Mouse (Mus musculus): ENCODE data around the gene Stard9. TPM values are rescaled to one million over a fixed set of nuclear protein-coding genes. Genes with fewer than 3 reads are reported as not detected.

The Stard9 gene
- total RNA-seq (2021) = 1 to 10 TPM; 6.9 to 8.8 TPM
- long read RNA-seq, experiment 1, partial matches to known transcripts = 0 of 10 reads
- long read RNA-seq, experiment 1, other reads (novel, unspliced or antisense) = 10 of 10 reads
- long read RNA-seq, experiment 2, partial matches to known transcripts = 0 of 5 reads
- long read RNA-seq, experiment 2, other reads (novel, unspliced or antisense) = 5 of 5 reads

DNA sequence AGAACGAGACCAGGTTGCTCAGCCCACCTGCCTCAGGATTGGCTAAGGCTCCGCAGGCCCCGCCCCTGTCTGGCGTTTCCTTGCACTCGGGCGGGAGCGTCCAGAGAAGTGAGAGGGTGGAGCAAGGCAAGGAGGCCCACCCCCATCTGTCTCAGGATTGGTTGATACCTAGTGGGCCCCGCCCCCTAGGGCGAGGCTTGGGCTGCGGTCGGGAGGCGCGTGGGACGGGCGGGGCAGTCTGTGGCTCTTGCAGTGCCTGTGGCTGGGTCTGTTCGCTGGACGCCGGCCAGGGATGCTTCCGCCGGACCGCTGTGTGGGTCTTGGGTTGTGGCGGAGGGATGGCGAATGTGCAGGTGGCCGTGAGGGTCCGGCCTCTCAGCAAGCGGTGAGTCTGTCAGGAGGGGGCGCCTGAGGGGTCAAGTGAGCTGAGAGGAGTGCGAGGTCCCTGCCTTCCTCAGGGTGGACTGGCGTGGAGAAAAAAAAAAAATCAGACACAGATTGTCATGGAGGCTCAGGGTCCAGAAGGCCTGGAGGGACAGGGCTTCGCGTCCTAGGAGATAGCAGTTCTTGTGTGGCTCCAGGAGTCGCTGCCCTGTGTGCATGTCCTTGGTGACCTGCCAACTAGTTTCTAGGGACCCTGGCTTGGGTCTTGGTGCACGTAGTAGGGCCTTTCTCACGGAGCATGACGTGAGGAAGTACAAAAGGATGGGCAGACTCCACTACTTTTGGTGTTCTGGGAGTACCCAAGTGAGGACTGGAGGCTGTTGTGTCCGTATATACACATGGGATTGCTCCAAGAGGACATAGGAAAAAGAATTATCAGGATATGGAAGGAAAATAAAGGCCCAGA is at the start of gene Stard9:
Gene Stard9, plus strand, starts transcription at position 236 of the 850 bp plus-strand sequence.
- DNase-seq (ENCODE audit: low spot score in 2 of 2) = peak; percentile 94 to 98

GRCm38 (mm10) chr2:120589759-120590158 is 39.2 kb upstream of the Stard9 start:
- peak; percentile 68 to 75 for DNase-seq (ENCODE audit: low spot score in 2 of 2)

- peak in 1 of 2 experiments; percentile 15 for DNase-seq (ENCODE audit: low spot score in 2 of 2)
Observed at GRCm38 (mm10) chr2:120592227-120592626, 36.7 kb upstream of the Stard9 start.

DNA sequence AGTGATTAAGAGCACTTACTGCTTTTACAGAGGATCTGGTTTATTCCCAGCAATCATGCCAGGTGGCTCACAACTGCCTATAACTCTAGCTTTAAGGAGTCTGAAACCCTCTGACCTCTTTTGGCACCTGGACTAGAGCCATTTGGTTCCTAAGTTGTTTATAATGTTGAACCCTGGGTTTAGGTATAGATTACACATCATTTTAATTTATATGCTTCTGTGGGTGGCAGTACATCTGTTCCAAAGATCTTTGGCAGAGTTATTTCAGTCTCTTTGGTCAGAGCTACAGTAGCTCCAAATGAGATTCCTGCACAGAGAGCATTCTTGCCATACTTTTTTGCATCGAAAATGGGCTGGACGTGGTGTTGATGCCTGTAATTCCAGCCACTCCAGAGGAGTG is 31.2 kb upstream of the Stard9 start:
- DNase-seq (ENCODE audit: low spot score in 2 of 2) = peak in 1 of 2 experiments; percentile 28

- DNase-seq (ENCODE audit: low spot score in 2 of 2) = no peak
Observed at GRCm38 (mm10) chr2:120599506-120599905, 29.4 kb upstream of the Stard9 start.

GRCm38 (mm10) chr2:120606021-120606690 is 22.8 kb upstream of the Stard9 start:
- DNase-seq (ENCODE audit: low spot score in 2 of 2) = peak; percentile 30 to 40

- DNase-seq (ENCODE audit: low spot score in 2 of 2) = peak; percentile 91 to 92
Observed at GRCm38 (mm10) chr2:120608830-120609723, 19.8 kb upstream of the Stard9 start, which contains the start of the genes Haus2 and Lrrc57. Gene Haus2, plus strand, starts transcription at chr2:120609383. Gene Lrrc57, minus strand, starts transcription at chr2:120609520.

- no peak for DNase-seq (ENCODE audit: low spot score in 2 of 2)
Observed at GRCm38 (mm10) chr2:120616279-120617163, 12.4 kb upstream of the Stard9 start.

- no peak for DNase-seq (ENCODE audit: low spot score in 2 of 2)
Observed at GRCm38 (mm10) chr2:120619538-120619937, 9.4 kb upstream of the Stard9 start.

DNA sequence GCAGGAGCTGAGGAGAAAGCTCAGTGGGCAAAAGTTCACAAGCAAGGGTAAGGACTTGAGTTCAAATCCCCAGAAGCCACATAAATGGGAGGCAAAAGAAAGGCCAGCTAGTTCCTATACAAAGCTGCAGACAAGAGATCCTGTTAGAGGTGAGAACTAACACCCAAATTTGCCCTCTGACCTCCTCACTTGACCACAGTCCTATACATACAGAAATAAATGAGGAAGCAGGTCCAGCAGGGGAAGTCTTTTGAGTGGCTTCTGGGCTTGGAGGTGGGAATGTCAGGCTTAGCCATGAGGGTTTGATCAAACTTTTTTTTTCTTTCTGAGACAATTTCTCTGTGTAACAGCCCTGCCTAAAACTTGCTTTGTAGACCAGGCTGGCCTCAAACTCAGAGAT is 6.0 kb upstream of the Stard9 start:
- no peak for DNase-seq (ENCODE audit: low spot score in 2 of 2)

- DNase-seq (ENCODE audit: low spot score in 2 of 2) = no peak
Observed at GRCm38 (mm10) chr2:120628076-120628865, 650 bp upstream of the Stard9 start.

DNA sequence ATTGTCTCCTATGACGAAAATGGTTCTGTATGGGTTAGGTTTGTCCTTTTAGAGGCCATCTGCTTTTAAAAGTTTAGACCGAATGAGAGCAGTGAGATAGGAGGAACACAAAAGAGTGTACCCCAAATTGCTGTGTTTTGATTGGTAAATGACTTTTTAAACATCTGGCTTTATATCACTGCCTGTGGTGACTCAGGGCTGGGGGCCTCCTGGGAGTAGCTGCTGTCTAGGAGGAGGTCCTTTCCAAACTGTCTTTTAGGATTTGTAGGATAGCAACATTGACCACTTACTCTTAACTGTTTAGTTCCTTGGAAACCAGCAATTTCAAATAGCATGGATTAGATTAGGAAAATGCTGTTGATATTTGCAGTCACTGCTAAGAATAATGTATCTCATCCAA is 1.3 kb downstream of the Stard9 start:
- no peak for DNase-seq (ENCODE audit: low spot score in 2 of 2)

DNA sequence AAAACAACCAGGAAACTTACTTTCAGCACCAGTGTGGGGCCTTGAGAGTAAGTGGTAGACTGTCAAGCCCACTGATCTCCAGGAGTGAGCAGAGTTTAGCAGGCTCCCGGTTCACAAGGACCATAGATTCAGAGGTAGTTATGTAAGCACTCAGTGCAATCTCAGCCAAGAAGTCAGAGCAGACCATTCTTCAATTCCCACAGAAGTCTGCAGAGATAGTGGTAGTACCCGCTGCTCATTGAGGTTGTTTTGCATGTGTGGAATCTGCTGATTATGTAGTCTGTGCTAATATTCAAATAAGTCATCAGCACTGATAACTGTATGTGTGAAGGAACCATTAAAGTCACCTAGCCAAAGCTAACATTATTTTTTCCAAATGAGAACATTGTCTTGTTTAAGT is 1.7 kb downstream of the Stard9 start:
- no peak for DNase-seq (ENCODE audit: low spot score in 2 of 2)

GRCm38 (mm10) chr2:120631521-120631920 is 2.6 kb downstream of the Stard9 start:
- DNase-seq (ENCODE audit: low spot score in 2 of 2) = no peak

- DNase-seq (ENCODE audit: low spot score in 2 of 2) = no peak
Observed at GRCm38 (mm10) chr2:120631957-120632356, 3.0 kb downstream of the Stard9 start.

DNA sequence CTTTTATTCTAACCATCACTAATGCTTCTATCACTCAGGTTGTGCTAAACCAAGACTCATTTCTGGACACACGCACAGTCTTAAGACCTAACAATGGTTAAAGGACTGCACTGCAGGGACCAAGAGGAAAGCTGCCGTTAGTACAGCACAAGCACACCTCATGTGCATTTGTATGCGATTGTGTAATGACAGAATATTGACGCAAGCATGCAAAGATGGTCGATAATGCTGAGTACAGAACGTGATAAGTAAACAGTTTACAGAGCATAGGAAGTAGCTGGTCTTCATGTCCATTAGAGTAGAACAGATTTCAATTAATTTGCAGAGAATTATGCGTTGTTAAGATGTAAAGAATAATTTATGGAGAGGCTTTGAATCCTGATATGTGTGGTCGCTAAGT is 11.9 kb downstream of the Stard9 start:
- DNase-seq (ENCODE audit: low spot score in 2 of 2) = no peak

- no peak for DNase-seq (ENCODE audit: low spot score in 2 of 2)
Observed at GRCm38 (mm10) chr2:120643836-120644235, 14.9 kb downstream of the Stard9 start.

DNA sequence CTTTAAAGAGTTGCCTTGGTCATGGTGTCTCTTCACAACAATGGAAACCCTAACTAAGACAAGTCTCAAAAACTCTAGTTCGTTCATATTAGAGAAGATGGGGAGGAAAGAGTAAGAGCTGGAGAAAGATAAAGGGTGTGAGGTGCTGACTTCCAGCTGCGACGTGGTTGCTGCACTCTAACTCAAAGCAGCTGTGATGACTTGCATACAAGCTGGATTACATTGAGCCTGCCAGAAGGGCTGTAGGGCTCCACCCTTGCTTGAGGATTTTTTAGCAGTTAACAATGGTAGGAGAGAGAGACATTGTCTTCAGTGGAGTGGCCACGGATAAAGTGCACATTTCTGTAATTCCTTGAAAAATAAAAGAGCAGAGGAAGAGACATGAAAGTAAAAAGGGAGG is 17.9 kb downstream of the Stard9 start:
- no peak for DNase-seq (ENCODE audit: low spot score in 2 of 2)

All from left cerebral cortex, adult 18-20 months (tissue).